Comparison of ENCODE assay signal across 9 mouse cellular contexts in the genomic region with DNA sequence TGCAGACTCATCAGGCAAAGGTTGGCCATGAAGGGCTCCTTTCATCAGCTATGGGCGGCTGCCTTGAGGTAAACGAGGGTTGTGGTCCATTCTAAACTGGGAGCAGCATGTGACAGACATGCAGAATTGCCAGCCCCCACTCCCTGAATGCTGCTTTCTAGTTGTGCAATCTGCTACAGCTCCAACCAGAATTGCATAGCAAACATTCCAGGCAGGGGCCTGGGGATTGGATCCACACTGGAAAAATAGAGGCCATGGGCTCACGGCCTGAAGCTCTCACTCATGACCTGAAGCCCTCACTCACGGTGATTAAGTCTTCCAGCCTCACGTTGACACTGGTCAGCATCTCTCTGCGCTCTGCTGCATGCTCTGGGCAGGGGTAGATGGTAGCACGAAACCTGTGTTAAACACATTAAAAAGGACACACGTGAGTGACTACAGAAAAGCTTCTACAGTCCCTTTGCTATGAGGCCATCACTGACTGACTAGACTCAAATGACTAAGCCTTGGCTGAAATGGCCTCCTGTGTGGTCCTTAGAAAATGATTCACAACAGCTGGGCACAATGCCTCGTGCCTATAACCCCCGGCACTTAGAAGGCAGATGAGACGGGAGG. TPM values are rescaled to one million over a fixed set of nuclear protein-coding genes. Genes with fewer than 3 reads are reported as not detected.
DNase-seq lines count a peak whose midpoint lies in the region; ATAC-seq and TF ChIP-seq lines count a peak whose summit lies in the region.
"Had no signal": no experiment of that assay in that cellular context is flagged by ENCODE, and none has a peak within 500 bp of the region (broad histone marks: within the 10 kb centered on the region; RNA-seq: fewer than 3 reads in every experiment).

No protein-coding gene starts in this region.

- no peak for TF ChIP-seq CTCF in stomach, postnatal 0 days (IDR thresholded peaks at IDR 0.05; ENCODE audit: low read depth)

- H3K9ac ChIP-seq in limb, embryonic 13.5 days, result no peak overlapping the region
- H3K9ac ChIP-seq in heart, embryonic 13.5 days, result no peak overlapping the region
- no peak overlapping the region for H3K9ac ChIP-seq in stomach, postnatal 0 days (ENCODE audit: low read length)

- ATAC-seq in limb, embryonic 13.5 days (ENCODE audit: low FRiP score, low read depth), result peak; percentile 53
- ATAC-seq in heart, embryonic 13.5 days (ENCODE audit: extremely low read depth, insufficient number of reproducible peaks, low FRiP score, low TSS enrichment), result 0 out of 2 replicates have a peak, but pooled peaks have one; percentile 9
- ATAC-seq in stomach, postnatal 0 days (ENCODE audit: low FRiP score, low TSS enrichment), result peak; percentile 67; the same call in 1 of the 2 replicates

- no peaks in the 10 kb centered on the region for H3K27me3 ChIP-seq in limb, embryonic 13.5 days
- no peaks in the 10 kb centered on the region for H3K27me3 ChIP-seq in limb, embryonic 10.5 days (ENCODE audit: low read depth, poor library complexity, severe bottlenecking)
- H3K27me3 ChIP-seq in heart, embryonic 13.5 days (replicated peaks), result no peaks in the 10 kb centered on the region
- no peaks in the 10 kb centered on the region for H3K27me3 ChIP-seq in stomach, postnatal 0 days (ENCODE audit: control insufficient read depth, insufficient read depth, low read length)

- H3K4me3 ChIP-seq in limb, embryonic 13.5 days, result no peak overlapping the region
- no peak overlapping the region for H3K4me3 ChIP-seq in limb, embryonic 10.5 days
- no peak overlapping the region for H3K4me3 ChIP-seq in heart, embryonic 13.5 days
- no peak overlapping the region for H3K4me3 ChIP-seq in stomach, postnatal 0 days (ENCODE audit: low read depth, low read length)

- H3K36me3 ChIP-seq in limb, embryonic 13.5 days, result no peaks in the 10 kb centered on the region
- H3K36me3 ChIP-seq in limb, embryonic 10.5 days, result no peaks in the 10 kb centered on the region
- H3K36me3 ChIP-seq in heart, embryonic 13.5 days, result no peaks in the 10 kb centered on the region
- no peaks in the 10 kb centered on the region for H3K36me3 ChIP-seq in stomach, postnatal 0 days (ENCODE audit: control insufficient read depth, insufficient read depth, low read length)

- DNase-seq in limb, embryonic 10.5 days (ENCODE audit: low spot score), result no peak
- peak; percentile 35 to 41 for DNase-seq in kidney, postnatal 36 days
- DNase-seq in stomach, postnatal 0 days (ENCODE audit: low spot score), result no peak
- no peak for DNase-seq in c-Kit-positive CD71-positive TER-119-positive erythroid progenitor cells, embryonic 14.5 days (ENCODE audit: low spot score)
- no peak for DNase-seq in layer of hippocampus, adult 9-10 months (ENCODE audit: low spot score)
- no peak for DNase-seq in B cell, adult 2 months

- peaks cover 16% of the 10 kb centered on the region for H3K4me1 ChIP-seq in limb, embryonic 13.5 days
- H3K4me1 ChIP-seq in limb, embryonic 10.5 days, result peaks cover 6% of the 10 kb centered on the region; the same call in 1 of the 2 replicates
- peaks cover 29% of the 10 kb centered on the region for H3K4me1 ChIP-seq in heart, embryonic 13.5 days
- no peaks in the 10 kb centered on the region for H3K4me1 ChIP-seq in stomach, postnatal 0 days (replicated peaks; ENCODE audit: control insufficient read depth, insufficient read depth)

- H3K9me3 ChIP-seq in limb, embryonic 13.5 days, result no peaks in the 10 kb centered on the region
- no peaks in the 10 kb centered on the region for H3K9me3 ChIP-seq in limb, embryonic 10.5 days (replicated peaks)
- no peaks in the 10 kb centered on the region for H3K9me3 ChIP-seq in heart, embryonic 13.5 days
- H3K9me3 ChIP-seq in stomach, postnatal 0 days (ENCODE audit: control insufficient read depth, low read length), result no peaks in the 10 kb centered on the region

- H3K27ac ChIP-seq in limb, embryonic 13.5 days, result peak overlapping the region; percentile 28; the same call in 1 of the 2 replicates
- H3K27ac ChIP-seq in limb, embryonic 10.5 days, result no peak overlapping the region
- peak overlapping the region; percentile 77 for H3K27ac ChIP-seq in heart, embryonic 13.5 days (replicated peaks)
- H3K27ac ChIP-seq in stomach, postnatal 0 days (replicated peaks), result peak overlapping the region; percentile 45

- TF ChIP-seq EP300 in stomach, postnatal 0 days (optimal IDR thresholded peaks at IDR 0.05), result no peak

- no peak overlapping the region for H3K4me2 ChIP-seq in limb, embryonic 13.5 days (replicated peaks)
- H3K4me2 ChIP-seq in heart, embryonic 13.5 days, result peak overlapping the region; percentile 27
- no peak overlapping the region for H3K4me2 ChIP-seq in stomach, postnatal 0 days (replicated peaks; ENCODE audit: low read depth)

- 52% methylated on average over 11 of the region's 11 CpGs for WGBS in limb, embryonic 13.5 days
- WGBS in limb, embryonic 10.5 days, result 67% methylated on average over 11 of the region's 11 CpGs
- WGBS in heart, embryonic 13.5 days, result 41% methylated on average over 11 of the region's 11 CpGs
- WGBS in stomach, postnatal 0 days, result 44% methylated on average over 11 of the region's 11 CpGs

RNA-seq across cellular contexts. Expression of a gene that starts 27.2 kb away (rescaled TPM):
- polyA plus RNA-seq in limb, embryonic 13.5 days (2015; fragmentation: Nextera tagmentation; extraction: Ambion mirVana), result 0.33 and 0.65 TPM in 2 replicates
- not detected in 2 replicates for polyA plus RNA-seq in limb, embryonic 10.5 days (2016; fragmentation: Nextera tagmentation; extraction: Ambion mirVana)
- polyA plus RNA-seq in heart, embryonic 13.5 days (2015; fragmentation: Nextera tagmentation; extraction: Ambion mirVana), result not detected in 2 replicates
- 1.9 and 3.0 TPM in 2 replicates for polyA plus RNA-seq in stomach, postnatal 0 days (2015; fragmentation: Nextera tagmentation; extraction: Ambion mirVana)
- polyA plus RNA-seq: limb, embryonic 11.5 days had no signal

RNA-seq across cellular contexts. Expression of a gene that starts 35.0 kb away (rescaled TPM):
- 3.1 and 3.2 TPM in 2 replicates for polyA plus RNA-seq in limb, embryonic 13.5 days (2015; fragmentation: Nextera tagmentation; extraction: Ambion mirVana)
- 4.0 and 7.0 TPM in 2 replicates for polyA plus RNA-seq in limb, embryonic 10.5 days (2016; fragmentation: Nextera tagmentation; extraction: Ambion mirVana)
- 0.09 and 0.17 TPM in 2 replicates for polyA plus RNA-seq in heart, embryonic 13.5 days (2015; fragmentation: Nextera tagmentation; extraction: Ambion mirVana)
- 0.63 and 0.98 TPM in 2 replicates for polyA plus RNA-seq in stomach, postnatal 0 days (2015; fragmentation: Nextera tagmentation; extraction: Ambion mirVana)

RNA-seq across cellular contexts. Expression of a gene that starts 42.6 kb away (rescaled TPM):
- polyA plus RNA-seq in limb, embryonic 13.5 days (2015; fragmentation: Nextera tagmentation; extraction: Ambion mirVana), result 0.29 and 0.78 TPM in 2 replicates
- polyA plus RNA-seq in limb, embryonic 10.5 days (2016; fragmentation: Nextera tagmentation; extraction: Ambion mirVana), result not detected in 2 replicates
- polyA plus RNA-seq in heart, embryonic 13.5 days (2015; fragmentation: Nextera tagmentation; extraction: Ambion mirVana), result 0.45 and 0.47 TPM in 2 replicates
- polyA plus RNA-seq in stomach, postnatal 0 days (2015; fragmentation: Nextera tagmentation; extraction: Ambion mirVana), result 11.9 and 13.9 TPM in 2 replicates
- polyA plus RNA-seq: limb, embryonic 11.5 days had no signal

Comparison
In these comparisons a context has a peak if more than half of its experiments do, and no peak if none do; other contexts are left out.
1. ATAC-seq: peak in every context shown above with its lines; median percentile 67 in stomach, postnatal 0 days; 53 in limb, embryonic 13.5 days; 9 in heart, embryonic 13.5 days.
2. DNase-seq: peak in kidney, postnatal 36 days (2 of 2); none in limb, embryonic 10.5 days (single experiment), stomach, postnatal 0 days (single experiment), c-Kit-positive CD71-positive TER-119-positive erythroid progenitor cells, embryonic 14.5 days (single experiment), layer of hippocampus, adult 9-10 months (single experiment) and B cell, adult 2 months (0 of 2).